Mouse (Mus musculus): Measurements from ENCODE around the gene Myh2. TPM values are rescaled to one million over a fixed set of nuclear protein-coding genes. Genes with fewer than 3 reads are reported as not detected.

The Myh2 gene
- total RNA-seq, 2 experiments from 2014 or later = not detected

GRCm38 (mm10) chr11:67235639-67236358 is 65.0 kb downstream of the Myh2 start:
- ATAC-seq (replicated peaks; ENCODE audit: low FRiP score, poor library complexity, severe bottlenecking) = no peak

GRCm38 (mm10) chr11:67236799-67237198 is 66.0 kb downstream of the Myh2 start:
- ATAC-seq (replicated peaks; ENCODE audit: low FRiP score, poor library complexity, severe bottlenecking) = no peak

- ATAC-seq (replicated peaks; ENCODE audit: low FRiP score, poor library complexity, severe bottlenecking) = no peak
These were observed 66.8 kb downstream of the Myh2 start, which contains the start of gene Myh4 for GRCm38 (mm10) chr11:67237481-67238079. Gene Myh4 (plus strand): TSS chr11:67238029.

- ATAC-seq (replicated peaks; ENCODE audit: low FRiP score, poor library complexity, severe bottlenecking) = no peak
These were observed 70.2 kb downstream of the Myh2 start for GRCm38 (mm10) chr11:67241051-67241450.

Other genes starting within 250 kb of the Myh2 start
- not detected in 2 replicates for gene Tmem238l, start 214.4 kb upstream of the Myh2 start, total RNA-seq (2015; ENCODE audit: low replicate concordance)
- not detected in 2 replicates for gene Tmem238l, start 214.4 kb upstream of the Myh2 start, total RNA-seq (2017; ENCODE audit: low replicate concordance)
- not detected in 2 replicates for gene Tmem220, start 145.9 kb upstream of the Myh2 start, total RNA-seq (2015; ENCODE audit: low replicate concordance)
- not detected in 2 replicates for gene Tmem220, start 145.9 kb upstream of the Myh2 start, total RNA-seq (2017; ENCODE audit: low replicate concordance)
- 9.6 and 13.2 TPM in 2 replicates for gene Adprm, start 118.4 kb upstream of the Myh2 start, total RNA-seq (2015; ENCODE audit: low replicate concordance)
- 8.3 and 8.5 TPM in 2 replicates for gene Adprm, start 118.4 kb upstream of the Myh2 start, total RNA-seq (2017; ENCODE audit: low replicate concordance)
- 2.7 and 2.9 TPM in 2 replicates for gene Sco1, start 118.4 kb upstream of the Myh2 start, total RNA-seq (2015; ENCODE audit: low replicate concordance)
- 4.0 and 4.9 TPM in 2 replicates for gene Sco1, start 118.4 kb upstream of the Myh2 start, total RNA-seq (2017; ENCODE audit: low replicate concordance)
- not detected in 2 replicates for gene Myh3, start 92.7 kb upstream of the Myh2 start, total RNA-seq (2015; ENCODE audit: low replicate concordance)
- not detected in 2 replicates for gene Myh3, start 92.7 kb upstream of the Myh2 start, total RNA-seq (2017; ENCODE audit: low replicate concordance)
- not detected in 2 replicates for gene Myh1, start 29.0 kb downstream of the Myh2 start, total RNA-seq (2015; ENCODE audit: low replicate concordance)
- not detected in 2 replicates for gene Myh1, start 29.0 kb downstream of the Myh2 start, total RNA-seq (2017; ENCODE audit: low replicate concordance)
- not detected in 2 replicates for gene Myh4, start 67.0 kb downstream of the Myh2 start, total RNA-seq (2015; ENCODE audit: low replicate concordance)
- not detected in 2 replicates for gene Myh4, start 67.0 kb downstream of the Myh2 start, total RNA-seq (2017; ENCODE audit: low replicate concordance)
- not detected in 2 replicates for gene Myh8, start 106.1 kb downstream of the Myh2 start, total RNA-seq (2015; ENCODE audit: low replicate concordance)
- gene Myh8, start 106.1 kb downstream of the Myh2 start, total RNA-seq (2017; ENCODE audit: low replicate concordance) = 0.28 TPM in 1 of 2 replicates, not detected in the other
- not detected in 2 replicates for gene Myh13, start 150.6 kb downstream of the Myh2 start, total RNA-seq (2015; ENCODE audit: low replicate concordance)
- not detected in 2 replicates for gene Myh13, start 150.6 kb downstream of the Myh2 start, total RNA-seq (2017; ENCODE audit: low replicate concordance)

Data from erythroblast, adult 5-6 weeks (primary cell).